Mouse (Mus musculus): ENCODE data around the gene Cstad.

DNA sequence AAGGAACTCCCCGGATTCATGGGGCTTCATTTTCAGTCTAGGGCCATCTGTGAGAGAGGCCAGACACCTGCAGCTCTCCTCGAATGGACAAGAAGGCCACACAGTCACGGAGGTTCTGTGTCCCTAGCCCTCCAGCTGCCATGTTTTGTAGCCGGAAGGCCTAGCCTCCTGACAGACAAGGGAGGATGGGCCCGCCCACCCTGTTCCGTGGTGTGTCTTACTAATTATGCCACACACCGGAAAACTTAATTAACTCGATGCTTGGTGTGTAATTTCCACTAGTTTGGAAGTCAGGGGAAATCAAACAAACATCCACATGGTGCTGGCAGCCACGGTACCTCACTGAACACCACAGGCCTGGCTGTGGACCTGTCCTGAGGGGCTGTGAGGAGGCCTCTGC, 55.4 kb downstream of the Cstad start:
- no peak for TF ChIP-seq CTCF (IDR thresholded peaks at IDR 0.05; ENCODE audit: borderline replicate concordance, extremely low read depth, insufficient read depth, insufficient read length)
- no peak for TF ChIP-seq POLR2A (IDR thresholded peaks at IDR 0.05; ENCODE audit: borderline replicate concordance, extremely low read depth, insufficient read depth, insufficient read length, poor library complexity, severe bottlenecking)
